Mouse (Mus musculus) urinary bladder, postnatal 25 days (tissue): ENCODE results near the gene Camkk1.

Experiments
- DNase-seq: peaks from one replicate; pipeline ENCODE4 v3.0.0; 2022; ENCODE audit warnings: low spot score

Gene Camkk1

GRCm38 (mm10) chr11:73018471-73019146 lies at the start of gene Camkk1:
TSS of gene Camkk1 (plus strand) at chr11:73019008.
- peak; percentile 88 for DNase-seq

DNA sequence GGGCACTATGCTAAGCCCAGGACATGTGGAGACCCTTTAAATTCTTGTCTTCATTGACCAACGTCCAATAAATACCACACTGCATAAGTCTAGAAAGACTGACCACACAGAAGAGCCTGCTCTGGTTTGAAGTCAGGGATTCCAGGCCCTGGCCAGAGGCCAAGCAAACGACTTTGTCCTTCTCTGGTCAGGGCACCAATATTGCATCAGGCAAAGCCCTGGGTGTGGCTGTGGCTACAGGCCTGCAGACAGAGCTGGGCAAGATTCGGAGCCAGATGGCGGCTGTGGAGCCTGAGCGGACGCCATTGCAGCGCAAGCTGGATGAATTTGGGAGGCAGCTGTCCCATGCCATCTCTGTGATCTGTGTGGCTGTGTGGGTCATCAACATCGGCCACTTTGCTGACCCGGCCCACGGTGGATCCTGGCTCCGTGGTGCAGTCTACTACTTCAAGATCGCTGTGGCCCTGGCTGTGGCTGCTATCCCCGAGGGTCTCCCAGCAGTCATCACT lies 43.8 kb upstream of the Camkk1 start:
- no peak for DNase-seq

GRCm38 (mm10) chr11:72982516-72982915 lies 36.3 kb upstream of the Camkk1 start:
- DNase-seq: no peak

DNA sequence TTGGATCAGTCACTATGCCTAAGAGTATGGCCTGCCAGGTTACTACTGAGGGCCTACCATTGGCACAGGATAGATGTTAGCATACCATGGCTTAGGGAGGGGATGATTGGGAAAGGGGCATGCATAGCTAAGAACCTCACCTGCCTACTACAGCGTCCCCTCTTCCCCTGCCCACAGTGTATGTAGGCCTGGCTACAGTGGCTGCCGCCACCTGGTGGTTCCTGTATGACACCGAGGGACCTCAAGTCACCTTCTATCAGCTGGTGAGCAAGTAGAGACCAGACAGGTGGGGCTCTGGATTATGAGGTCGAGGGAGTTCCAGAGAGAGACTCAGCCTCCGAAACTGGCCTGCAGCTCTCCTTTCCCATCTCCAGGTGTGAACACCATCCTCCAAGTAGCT lies 35.5 kb upstream of the Camkk1 start:
- DNase-seq: no peak

DNA sequence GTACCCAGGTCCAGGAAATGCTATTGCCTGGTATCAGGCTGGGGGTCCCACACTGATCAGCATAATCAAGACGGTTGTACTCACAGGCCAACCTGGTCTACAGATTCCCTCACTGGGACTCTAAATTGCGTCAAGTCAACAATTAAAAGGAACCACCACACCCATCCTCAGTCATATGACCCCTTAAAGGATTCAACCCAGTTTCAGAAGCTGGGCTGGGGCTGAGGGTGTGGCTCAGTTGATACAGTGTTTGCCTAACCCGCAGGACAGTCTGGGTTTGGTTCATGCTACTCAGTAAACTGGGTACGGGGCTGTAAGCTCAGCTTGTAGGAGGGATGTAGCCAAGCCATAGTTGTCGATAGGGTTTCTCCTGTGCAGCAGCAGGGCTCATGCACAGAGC lies 32.1 kb upstream of the Camkk1 start:
- DNase-seq: no peak

DNA sequence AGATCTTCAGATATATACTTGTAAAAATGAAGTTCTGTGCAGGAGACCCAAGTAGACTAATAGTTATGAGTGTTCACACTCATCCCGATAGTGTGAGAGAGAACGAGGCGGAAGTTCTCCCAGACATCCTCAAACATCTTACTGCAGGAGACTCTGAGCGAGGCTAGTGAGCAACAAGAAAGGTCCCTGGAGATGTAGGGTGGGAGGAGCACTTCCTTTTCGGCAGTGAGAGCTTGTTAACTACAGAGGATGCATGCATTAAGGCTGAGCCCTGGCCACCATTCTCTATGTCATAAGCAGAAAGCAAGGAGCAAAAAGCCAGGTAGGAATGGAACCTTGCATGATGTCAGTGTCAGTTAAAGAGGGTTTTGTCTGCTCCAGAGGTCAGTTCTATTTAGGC lies 31.6 kb upstream of the Camkk1 start:
- DNase-seq: no peak

- no peak for DNase-seq
These were observed 31.0 kb upstream of the Camkk1 start for GRCm38 (mm10) chr11:72987807-72988206.

- no peak for DNase-seq
These were observed 29.8 kb upstream of the Camkk1 start for GRCm38 (mm10) chr11:72989044-72989443.

DNA sequence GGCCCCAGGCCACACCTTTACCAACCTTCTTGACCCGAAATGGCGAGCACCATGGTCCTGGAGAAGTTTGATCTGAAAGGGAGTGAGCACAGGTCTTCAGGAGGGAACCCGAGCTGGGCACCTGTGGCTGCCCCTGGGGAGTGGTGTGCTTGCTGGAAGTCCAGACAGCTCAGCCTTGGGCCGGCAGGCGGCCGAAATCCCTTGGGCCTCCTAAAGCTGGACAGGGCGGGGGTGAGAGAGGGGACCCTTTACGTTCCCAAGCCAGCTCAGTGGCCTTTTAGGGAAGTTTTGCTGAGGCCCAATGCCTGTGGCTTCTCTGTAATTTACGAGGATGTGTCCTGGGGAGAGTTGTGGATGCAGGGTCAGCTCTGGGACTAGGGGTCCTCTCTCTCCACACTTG lies 28.1 kb upstream of the Camkk1 start:
- no peak for DNase-seq

GRCm38 (mm10) chr11:72991961-72992360 lies 26.8 kb upstream of the Camkk1 start:
- DNase-seq: no peak

GRCm38 (mm10) chr11:72996346-72996745 lies 22.5 kb upstream of the Camkk1 start:
- no peak for DNase-seq

DNA sequence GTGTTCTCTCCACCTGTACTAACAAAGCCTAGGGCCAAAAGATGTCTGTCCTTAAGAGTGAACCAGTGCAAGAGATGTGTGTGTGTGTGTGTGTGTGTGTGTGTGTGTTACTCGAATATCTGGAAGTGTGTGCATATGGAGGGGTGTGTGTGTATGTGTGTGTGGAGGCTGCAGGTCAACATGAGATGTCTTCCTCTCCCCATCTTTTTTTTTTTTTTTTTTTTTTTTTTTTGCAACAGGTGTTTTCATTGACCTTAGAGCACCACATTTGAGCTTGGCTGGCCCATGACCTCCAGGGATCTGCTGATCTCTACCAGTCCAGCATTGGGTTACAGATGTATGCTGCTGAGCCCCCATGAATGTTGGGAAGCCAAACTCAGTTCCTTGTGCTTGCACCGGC lies 22.0 kb upstream of the Camkk1 start:
- no peak for DNase-seq

- no peak for DNase-seq
These were observed 21.1 kb upstream of the Camkk1 start for GRCm38 (mm10) chr11:72997529-72998326.

GRCm38 (mm10) chr11:72998771-72999170 lies 20.0 kb upstream of the Camkk1 start, which contains the start of gene P2rx1:
TSS of gene P2rx1 (plus strand) at chr11:72999103.
- no peak for DNase-seq

DNA sequence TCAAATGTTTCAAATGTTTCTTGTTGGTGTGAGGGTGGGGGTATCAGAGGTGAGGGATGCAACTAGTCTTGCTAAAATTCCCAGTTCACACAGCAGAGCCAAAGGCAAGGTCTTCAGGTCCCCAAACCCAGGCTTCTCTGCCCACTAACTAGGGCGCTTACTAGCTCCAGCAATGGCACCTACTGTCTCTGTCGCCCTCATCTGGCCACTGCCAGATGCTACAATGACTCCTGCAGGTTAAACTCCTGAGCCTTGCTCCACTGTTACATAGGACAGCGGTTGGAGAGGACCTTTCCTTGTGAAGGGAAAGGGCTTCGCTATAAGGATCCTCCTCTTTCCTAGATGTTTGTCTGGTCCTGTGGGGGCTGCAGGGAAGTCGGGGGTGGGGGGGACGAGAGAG lies 17.8 kb upstream of the Camkk1 start:
- peak; percentile 63 for DNase-seq

- DNase-seq: no peak
These were observed 12.4 kb upstream of the Camkk1 start for GRCm38 (mm10) chr11:73006377-73006776.

GRCm38 (mm10) chr11:73007113-73007512 lies 11.7 kb upstream of the Camkk1 start:
- no peak for DNase-seq

DNA sequence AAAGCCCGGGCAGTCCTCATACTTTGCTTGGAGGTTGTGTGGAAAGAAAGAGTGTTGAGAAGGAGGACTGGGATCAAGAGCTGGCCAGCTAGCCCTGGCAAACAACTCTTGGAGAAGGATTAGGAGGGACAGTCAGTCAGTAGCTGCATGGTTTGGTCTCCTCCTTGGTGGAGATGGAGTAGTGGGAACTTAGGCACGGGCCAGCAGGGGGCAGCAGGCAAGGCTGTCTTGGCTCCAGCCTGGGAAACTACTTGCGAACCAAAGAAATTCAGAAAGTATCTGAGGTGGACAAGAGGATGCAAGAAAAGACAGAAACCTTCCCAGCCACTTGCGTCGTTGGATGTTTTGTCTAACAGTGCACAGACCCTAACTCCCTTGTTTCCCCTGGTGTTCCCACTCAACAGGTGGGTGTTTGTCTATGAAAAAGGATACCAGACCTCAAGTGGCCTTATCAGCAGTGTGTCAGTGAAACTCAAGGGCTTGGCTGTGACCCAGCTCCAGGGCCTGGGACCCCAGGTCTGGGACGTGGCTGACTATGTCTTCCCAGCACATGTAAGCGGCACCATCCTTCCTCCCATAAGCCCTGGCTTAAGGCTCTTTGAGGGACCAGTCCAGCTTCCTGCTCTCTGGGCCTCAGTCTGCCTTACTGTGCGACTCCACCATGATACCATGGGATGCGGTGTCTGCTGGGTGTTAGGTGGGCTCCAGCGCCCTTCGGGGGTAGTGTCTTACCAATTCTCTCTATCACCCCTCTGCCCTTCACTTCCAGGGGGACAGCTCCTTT lies 10.9 kb upstream of the Camkk1 start:
- peak; percentile 61 for DNase-seq

- no peak for DNase-seq
These were observed 10.0 kb upstream of the Camkk1 start for GRCm38 (mm10) chr11:73008826-73009225.

GRCm38 (mm10) chr11:73009531-73010274 lies 9.1 kb upstream of the Camkk1 start:
- DNase-seq: no peak

DNA sequence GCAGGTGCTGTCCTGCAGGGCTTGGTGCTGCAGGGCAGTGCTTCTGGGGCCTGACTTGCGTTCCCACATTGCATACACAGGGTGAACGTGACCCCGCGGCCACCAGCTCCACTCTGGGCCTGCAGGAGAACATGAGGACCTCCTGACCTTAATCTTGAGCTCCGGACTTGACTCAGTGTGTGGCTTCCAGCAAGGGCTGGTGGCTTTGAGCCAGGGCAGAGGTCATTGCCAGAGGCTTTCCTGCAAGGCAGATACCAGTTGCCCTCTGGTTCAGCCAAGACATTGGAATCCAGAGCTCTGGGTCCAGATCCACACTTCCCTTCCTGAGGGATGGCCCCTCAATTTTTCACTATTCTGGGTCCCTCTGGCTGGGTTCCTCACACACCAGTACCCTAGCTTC lies 4.8 kb upstream of the Camkk1 start:
- DNase-seq: no peak

DNA sequence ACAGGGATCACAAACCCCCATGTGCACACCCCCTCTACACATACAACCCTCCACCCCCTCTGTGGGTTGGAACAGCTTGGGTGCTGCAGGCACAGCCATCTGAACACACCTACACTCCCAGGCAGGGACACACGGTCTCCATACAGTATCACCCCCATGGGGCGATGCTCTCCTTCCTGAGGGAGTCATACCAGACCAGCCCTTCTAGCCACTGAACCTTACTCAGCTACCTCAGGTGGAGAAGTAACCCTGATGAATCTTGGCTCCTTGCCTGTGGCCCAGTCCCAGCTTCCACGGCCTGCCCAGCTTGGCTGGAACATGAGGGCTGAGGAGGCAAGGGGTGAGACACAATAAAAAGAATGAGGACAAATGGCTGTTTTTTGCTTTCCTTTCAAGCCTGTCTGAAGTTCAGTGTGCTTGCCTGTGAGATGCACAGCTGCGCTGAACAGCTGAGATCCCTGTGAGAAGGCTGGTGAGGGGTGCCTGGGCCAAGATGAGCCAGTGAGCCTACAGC lies 3.9 kb upstream of the Camkk1 start:
- DNase-seq: no peak
